Mouse (Mus musculus): ENCODE data around the gene Gm45062. TPM values are rescaled to one million over a fixed set of nuclear protein-coding genes. Genes with fewer than 3 reads are reported as not detected.

Gm45062 gene
- polyA plus RNA-seq (2016; fragmentation: Nextera tagmentation; extraction: Ambion mirVana), result 1.4 TPM in 2 replicates

- Histone ChIP-seq H3K9ac (peak within 1 kb of the TSS; percentile 84), H3K4me1 (peaks cover 20% of the 10 kb centered on the region), H3K4me3 (peak within 1 kb of the TSS; percentile 88), H3K27ac (peak within 1 kb of the TSS; percentile 86), H3K27me3 (replicated peaks) (no peaks in the 10 kb centered on the region), H3K36me3 (peaks cover 21% of the 10 kb centered on the region), H3K4me2 (peak within 1 kb of the TSS; percentile 88), H3K9me3 (replicated peaks) (no peaks in the 10 kb centered on the region)
- WGBS (ENCODE audit: insufficient replicate concordance), result under 1% methylated on average over 64 of the region's 64 CpGs
- ATAC-seq, result peak; percentile 100
Measured at GRCm38 (mm10) chr6:8259004-8259666, at the start of gene Gm45062, which contains the start of the genes Rpa3 and Umad1. Gm45062 (plus strand) TSS chr6:8259450. Rpa3 (minus strand) TSS chr6:8259173. Umad1 (plus strand) TSS chr6:8259288.

DNA sequence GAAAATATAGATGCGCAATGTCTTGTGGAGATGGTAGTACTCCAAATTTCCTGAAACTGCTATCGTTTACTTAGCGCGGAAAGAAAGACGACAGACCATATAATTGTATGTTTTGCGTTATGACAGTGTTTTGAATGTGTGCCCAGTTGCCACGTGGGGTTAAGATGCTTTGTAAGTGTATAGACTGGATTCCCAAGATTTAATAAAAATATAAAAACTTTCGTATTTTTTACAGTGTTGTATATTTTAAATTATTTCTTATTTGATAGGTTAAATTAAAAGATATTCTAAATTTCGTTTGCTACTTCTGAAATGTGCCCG, 49.4 kb upstream of the Gm45062 start:
- peak overlapping the region; percentile 91 for H3K27ac ChIP-seq
- ATAC-seq, result no peak
- H3K36me3 ChIP-seq, result peaks cover 23% of the 10 kb centered on the region
- H3K9me3 ChIP-seq (replicated peaks), result no peaks in the 10 kb centered on the region
- H3K4me2 ChIP-seq, result peak overlapping the region; percentile 76
- no peaks in the 10 kb centered on the region for H3K27me3 ChIP-seq (replicated peaks)
- H3K4me1 ChIP-seq, result peaks cover 11% of the 10 kb centered on the region
- peak overlapping the region; percentile 94 for H3K9ac ChIP-seq
- peak overlapping the region; percentile 79 for H3K4me3 ChIP-seq
- 8% methylated on average over 10 of the region's 10 CpGs for WGBS (ENCODE audit: insufficient replicate concordance)

DNA sequence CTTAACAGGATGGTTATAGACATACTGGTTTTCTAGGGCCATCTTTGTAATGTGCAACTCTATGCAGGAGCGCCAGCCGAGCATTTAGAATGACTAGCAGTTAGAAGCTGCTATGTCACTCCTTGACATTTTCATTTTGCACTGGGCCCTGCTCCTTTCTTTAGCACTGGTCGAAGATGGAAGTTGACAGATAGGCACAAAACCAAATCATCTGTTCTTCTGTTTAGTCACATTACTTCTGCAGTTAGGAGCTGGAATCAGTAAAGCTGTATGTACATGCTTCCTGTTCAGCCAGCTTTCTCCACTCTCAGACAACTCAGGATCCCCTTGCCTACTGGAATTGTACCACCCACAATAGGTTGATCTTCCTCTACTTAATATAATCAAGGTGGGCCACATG, 48.6 kb upstream of the Gm45062 start:
- peak overlapping the region; percentile 76 for H3K4me2 ChIP-seq
- H3K36me3 ChIP-seq, result peaks cover 31% of the 10 kb centered on the region
- H3K4me1 ChIP-seq, result peaks cover 11% of the 10 kb centered on the region
- no peaks in the 10 kb centered on the region for H3K9me3 ChIP-seq (replicated peaks)
- 55% methylated on average over 3 of the region's 3 CpGs for WGBS (ENCODE audit: insufficient replicate concordance)
- ATAC-seq, result no peak
- peak overlapping the region; percentile 40 for H3K27ac ChIP-seq
- peak overlapping the region; percentile 94; the same call in 1 of the 2 replicates for H3K9ac ChIP-seq
- peak overlapping the region; percentile 79 for H3K4me3 ChIP-seq
- H3K27me3 ChIP-seq (replicated peaks), result no peaks in the 10 kb centered on the region

GRCm38 (mm10) chr6:8227035-8227434, 32.2 kb upstream of the Gm45062 start:
- Histone ChIP-seq H3K4me3 (no peak overlapping the region), H3K27me3 (replicated peaks) (no peaks in the 10 kb centered on the region), H3K4me2 (no peak overlapping the region), H3K9ac (no peak overlapping the region), H3K27ac (no peak overlapping the region), H3K4me1 (no peaks in the 10 kb centered on the region), H3K9me3 (replicated peaks) (no peaks in the 10 kb centered on the region), H3K36me3 (peaks cover 66% of the 10 kb centered on the region)
- no peak for ATAC-seq
- WGBS (ENCODE audit: insufficient replicate concordance), result 74% methylated on average over 3 of the region's 3 CpGs

- 76% methylated on average over 3 of the region's 3 CpGs for WGBS (ENCODE audit: insufficient replicate concordance)
Measured at GRCm38 (mm10) chr6:8228596-8228995, 30.7 kb upstream of the Gm45062 start.

GRCm38 (mm10) chr6:8258316-8258715, 934 bp upstream of the Gm45062 start:
- 5% methylated on average over 6 of the region's 6 CpGs for WGBS (ENCODE audit: insufficient replicate concordance)
- Histone ChIP-seq H3K9me3 (replicated peaks) (no peaks in the 10 kb centered on the region), H3K4me1 (peaks cover 20% of the 10 kb centered on the region), H3K27ac (peak overlapping the region; percentile 74), H3K36me3 (peaks cover 29% of the 10 kb centered on the region), H3K9ac (peak overlapping the region; percentile 77), H3K4me3 (peak overlapping the region; percentile 88), H3K27me3 (replicated peaks) (no peaks in the 10 kb centered on the region), H3K4me2 (peak overlapping the region; percentile 79)
- ATAC-seq, result no peak

More at GRCm38 (mm10) chr6:8228596-8228995, 30.7 kb upstream of the Gm45062 start:
- Histone ChIP-seq H3K9me3 (replicated peaks) (no peaks in the 10 kb centered on the region), H3K27me3 (replicated peaks) (no peaks in the 10 kb centered on the region), H3K36me3 (peaks cover 72% of the 10 kb centered on the region), H3K9ac (no peak overlapping the region), H3K27ac (no peak overlapping the region), H3K4me3 (no peak overlapping the region), H3K4me2 (no peak overlapping the region), H3K4me1 (no peaks in the 10 kb centered on the region)
- ATAC-seq, result no peak

GRCm38 (mm10) chr6:8259667-8260044, 406 bp downstream of the Gm45062 start:
- H3K4me2 ChIP-seq, result peak overlapping the region; percentile 88
- peak; percentile 7 for ATAC-seq
- H3K4me3 ChIP-seq, result peak overlapping the region; percentile 88

DNA sequence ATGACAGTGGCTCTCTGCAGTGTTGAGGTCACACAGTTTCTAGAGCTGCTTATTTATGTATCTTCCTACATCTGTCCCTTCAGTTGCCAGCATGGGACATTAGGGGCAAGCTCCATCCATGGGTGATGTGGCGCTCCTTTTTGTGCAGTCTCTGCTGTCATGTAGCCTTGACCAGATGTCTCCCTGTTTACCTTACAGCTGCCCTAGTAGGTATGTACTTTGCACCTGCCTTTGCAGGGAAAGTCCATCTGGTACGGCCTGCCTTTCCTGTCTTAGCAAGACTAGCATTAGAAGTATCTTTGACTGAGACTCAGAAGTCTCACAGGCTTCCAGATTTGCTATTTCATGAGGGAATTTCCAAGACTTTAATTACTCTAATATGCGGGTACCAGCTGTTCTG, 11.8 kb downstream of the Gm45062 start:
- Histone ChIP-seq H3K27me3 (replicated peaks) (no peaks in the 10 kb centered on the region), H3K4me2 (no peak overlapping the region), H3K27ac (no peak overlapping the region), H3K36me3 (peaks cover 10% of the 10 kb centered on the region), H3K9me3 (replicated peaks) (no peaks in the 10 kb centered on the region), H3K4me3 (no peak overlapping the region), H3K4me1 (peaks cover 8% of the 10 kb centered on the region; the same call in 1 of the 2 replicates), H3K9ac (no peak overlapping the region)
- 79% methylated on average over 3 of the region's 3 CpGs for WGBS (ENCODE audit: insufficient replicate concordance)
- peak; percentile 42; the same call in 1 of the 2 replicates for ATAC-seq

More at GRCm38 (mm10) chr6:8259667-8260044, 406 bp downstream of the Gm45062 start:
- Histone ChIP-seq H3K9me3 (replicated peaks) (no peaks in the 10 kb centered on the region), H3K27ac (peak overlapping the region; percentile 86), H3K4me1 (peaks cover 20% of the 10 kb centered on the region), H3K9ac (peak overlapping the region; percentile 84), H3K36me3 (peaks cover 16% of the 10 kb centered on the region), H3K27me3 (replicated peaks) (no peaks in the 10 kb centered on the region)
- 2% methylated on average over 8 of the region's 8 CpGs for WGBS (ENCODE audit: insufficient replicate concordance)

DNA sequence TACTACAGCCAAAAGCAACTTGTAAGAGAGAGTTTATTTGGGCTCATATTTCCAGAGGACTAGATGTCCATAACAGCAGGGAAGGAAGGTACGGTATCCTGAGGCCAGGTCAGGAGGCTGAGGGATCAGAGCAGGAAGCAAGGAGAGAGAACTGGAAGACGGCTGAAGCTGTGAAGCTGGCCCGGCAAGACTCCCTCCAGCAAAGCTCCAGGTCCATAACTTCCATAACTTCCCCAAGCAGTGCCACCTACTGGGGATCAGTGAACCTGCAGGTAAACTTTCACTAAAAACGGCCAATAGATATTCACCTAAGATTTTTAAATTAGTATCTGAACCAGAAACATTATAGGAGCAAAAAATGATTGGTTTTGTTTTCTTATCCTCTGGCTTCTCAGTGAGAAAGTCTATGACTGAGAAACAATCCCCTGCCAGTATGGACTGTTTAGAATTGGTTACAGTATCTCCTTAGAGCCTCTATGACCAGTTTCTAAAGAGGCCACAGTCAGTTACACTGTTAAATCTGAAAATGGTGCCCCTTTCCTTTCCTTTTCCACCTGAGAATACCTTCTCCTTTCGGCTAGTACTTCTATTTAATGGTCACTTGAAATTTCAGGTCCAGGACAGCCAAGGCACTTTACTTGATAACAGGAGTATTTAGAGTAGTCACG, 15.3 kb downstream of the Gm45062 start:
- ATAC-seq, result peak; percentile 57; the same call in 1 of the 2 replicates
- H3K4me1 ChIP-seq, result peaks cover 11% of the 10 kb centered on the region
- no peak overlapping the region for H3K9ac ChIP-seq
- peaks cover 15% of the 10 kb centered on the region for H3K36me3 ChIP-seq
- no peak overlapping the region for H3K4me2 ChIP-seq
- WGBS (ENCODE audit: insufficient replicate concordance), result 35% methylated on average over 6 of the region's 6 CpGs
- H3K9me3 ChIP-seq (replicated peaks), result no peaks in the 10 kb centered on the region
- H3K27me3 ChIP-seq (replicated peaks), result no peaks in the 10 kb centered on the region
- H3K27ac ChIP-seq, result no peak overlapping the region
- H3K4me3 ChIP-seq, result no peak overlapping the region

- no peak for ATAC-seq
- H3K36me3 ChIP-seq, result peaks cover 15% of the 10 kb centered on the region
- no peak overlapping the region for H3K9ac ChIP-seq
- WGBS (ENCODE audit: insufficient replicate concordance), result 10% methylated on average over 1 of the region's 1 CpGs
- H3K4me2 ChIP-seq, result no peak overlapping the region
- H3K4me3 ChIP-seq, result no peak overlapping the region
- H3K27me3 ChIP-seq (replicated peaks), result no peaks in the 10 kb centered on the region
- no peak overlapping the region for H3K27ac ChIP-seq
- no peaks in the 10 kb centered on the region for H3K9me3 ChIP-seq (replicated peaks)
- peaks cover 5% of the 10 kb centered on the region for H3K4me1 ChIP-seq
Measured at GRCm38 (mm10) chr6:8275098-8275497, 15.8 kb downstream of the Gm45062 start.

GRCm38 (mm10) chr6:8276431-8276830, 17.2 kb downstream of the Gm45062 start:
- WGBS (ENCODE audit: insufficient replicate concordance), result 29% methylated on average over 4 of the region's 4 CpGs
- Histone ChIP-seq H3K9me3 (replicated peaks) (no peaks in the 10 kb centered on the region), H3K27me3 (replicated peaks) (no peaks in the 10 kb centered on the region), H3K27ac (no peak overlapping the region), H3K9ac (no peak overlapping the region), H3K36me3 (peaks cover 11% of the 10 kb centered on the region), H3K4me2 (no peak overlapping the region), H3K4me1 (peaks cover 4% of the 10 kb centered on the region), H3K4me3 (no peak overlapping the region)
- no peak for ATAC-seq

DNA sequence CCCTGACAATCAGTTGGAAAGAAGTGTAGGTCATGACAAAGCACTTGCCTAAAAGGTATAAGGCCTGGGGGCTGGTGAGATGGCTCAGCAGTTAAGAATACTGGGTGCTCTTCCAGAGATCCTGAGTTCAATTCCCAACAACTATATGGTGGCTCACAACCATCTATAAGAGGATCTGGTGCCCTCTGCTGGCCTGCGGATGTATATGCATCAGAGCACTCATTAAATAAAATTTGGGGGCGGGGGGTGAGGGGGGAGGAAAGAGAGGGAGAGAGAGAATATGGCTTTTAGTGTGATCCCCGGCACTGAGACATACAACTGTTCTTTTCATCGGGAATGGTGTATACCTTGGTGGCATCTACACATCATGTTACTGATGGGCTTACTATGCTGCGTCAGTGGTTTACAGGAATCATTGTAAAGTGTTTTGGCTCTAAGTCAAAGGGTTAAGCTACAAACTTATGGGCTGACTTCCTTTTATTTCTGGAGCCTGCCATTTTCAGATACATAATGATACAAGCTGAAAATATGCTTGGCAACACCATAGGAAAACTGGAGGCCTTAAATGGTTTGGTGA, 19.3 kb downstream of the Gm45062 start:
- H3K4me1 ChIP-seq, result peaks cover 4% of the 10 kb centered on the region
- WGBS (ENCODE audit: insufficient replicate concordance), result 63% methylated on average over 5 of the region's 5 CpGs
- no peak overlapping the region for H3K4me2 ChIP-seq
- no peak for ATAC-seq
- H3K27me3 ChIP-seq (replicated peaks), result no peaks in the 10 kb centered on the region
- no peaks in the 10 kb centered on the region for H3K9me3 ChIP-seq (replicated peaks)
- no peak overlapping the region for H3K27ac ChIP-seq
- H3K4me3 ChIP-seq, result no peak overlapping the region
- no peak overlapping the region for H3K9ac ChIP-seq
- peaks cover 5% of the 10 kb centered on the region for H3K36me3 ChIP-seq

Data from liver, embryonic 12.5 days (tissue).